Mouse (Mus musculus): ENCODE measurements around the gene Ap1b1. TPM values are rescaled to one million over a fixed set of nuclear protein-coding genes. Genes with fewer than 3 reads are reported as not detected.

The Ap1b1 gene
- total and polyA plus RNA-seq, 2 experiments from 2014 or later = 29.6 to 39.0 TPM

DNA sequence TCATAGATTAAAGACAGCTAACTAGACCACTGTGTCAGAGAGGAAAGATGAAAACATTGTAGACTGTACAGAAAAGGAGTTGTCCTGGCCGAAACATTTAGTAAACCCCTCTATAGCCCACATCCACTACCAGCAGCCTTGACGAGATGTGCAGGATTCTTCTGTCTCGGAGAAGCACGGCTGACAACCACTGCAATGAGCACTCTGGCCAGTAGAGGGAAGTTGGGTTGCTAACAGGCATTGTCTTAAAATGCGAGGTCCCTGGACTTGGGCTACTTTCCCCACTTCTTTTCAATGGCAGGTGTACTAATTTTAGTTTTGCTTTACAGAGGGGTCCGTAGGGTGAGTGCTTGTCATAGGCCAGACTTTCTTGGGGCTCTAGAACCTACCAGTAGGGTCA lies 30.9 kb downstream of the Ap1b1 start:
- Histone ChIP-seq H3K9me3 (replicated peaks; ENCODE audit: control insufficient read depth, low read length) (no peaks in the 10 kb centered on the region), H3K27me3 (ENCODE audit: control insufficient read depth, insufficient read depth, low read length) (no peaks in the 10 kb centered on the region), H3K4me2 (ENCODE audit: low read depth, low read length) (no peak overlapping the region), H3K36me3 (replicated peaks; ENCODE audit: control insufficient read depth, insufficient read depth, low read length) (peaks cover 82% of the 10 kb centered on the region), H3K4me1 (ENCODE audit: control insufficient read depth, insufficient read depth) (no peaks in the 10 kb centered on the region), H3K9ac (replicated peaks; ENCODE audit: low read depth, low read length) (no peak overlapping the region), H3K27ac (ENCODE audit: low read depth) (no peak overlapping the region), H3K4me3 (ENCODE audit: low read depth, low read length) (no peak overlapping the region)
- TF ChIP-seq CTCF (IDR thresholded peaks at IDR 0.05; ENCODE audit: low read depth) = peak; percentile 43
- TF ChIP-seq EP300 (IDR thresholded peaks at IDR 0.05; ENCODE audit: low read depth) = no peak
- ATAC-seq (ENCODE audit: insufficient read depth, low read depth) = no peak
- 52% methylated on average over 6 of the region's 6 CpGs for WGBS
- DNase-seq (ENCODE audit: low spot score) = no peak

DNA sequence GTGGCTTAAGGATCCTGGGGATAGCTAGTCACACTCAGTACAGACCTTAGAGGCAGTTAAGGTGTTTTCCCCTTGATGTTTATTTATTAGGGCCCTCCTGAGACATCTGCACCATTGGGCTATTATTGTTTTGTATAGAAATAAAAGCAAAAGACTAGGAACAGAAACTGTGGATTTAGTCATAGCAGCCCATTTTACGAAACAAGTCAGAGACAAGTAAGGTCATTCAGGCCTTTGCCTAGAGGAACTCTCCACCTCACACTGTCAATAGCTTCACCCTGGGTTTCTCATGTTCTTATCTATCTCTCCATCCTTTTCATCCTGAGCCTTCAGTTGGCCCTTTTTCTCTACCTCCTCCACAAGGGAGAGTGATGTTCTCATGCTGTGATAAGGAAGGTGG lies 38.5 kb downstream of the Ap1b1 start:
- H3K9ac ChIP-seq (replicated peaks; ENCODE audit: low read depth, low read length) = no peak overlapping the region
- ATAC-seq (ENCODE audit: insufficient read depth, low read depth) = no peak
- no peak overlapping the region for H3K27ac ChIP-seq (ENCODE audit: low read depth)
- H3K27me3 ChIP-seq (ENCODE audit: control insufficient read depth, insufficient read depth, low read length) = no peaks in the 10 kb centered on the region
- peaks cover 79% of the 10 kb centered on the region for H3K36me3 ChIP-seq (replicated peaks; ENCODE audit: control insufficient read depth, insufficient read depth, low read length)
- TF ChIP-seq EP300 (IDR thresholded peaks at IDR 0.05; ENCODE audit: low read depth) (no peak), CTCF (IDR thresholded peaks at IDR 0.05; ENCODE audit: low read depth) (no peak)
- DNase-seq (ENCODE audit: low spot score) = no peak
- H3K4me1 ChIP-seq (ENCODE audit: control insufficient read depth, insufficient read depth) = no peaks in the 10 kb centered on the region
- H3K4me2 ChIP-seq (ENCODE audit: low read depth, low read length) = no peak overlapping the region
- H3K9me3 ChIP-seq (replicated peaks; ENCODE audit: control insufficient read depth, low read length) = no peaks in the 10 kb centered on the region
- H3K4me3 ChIP-seq (ENCODE audit: low read depth, low read length) = no peak overlapping the region
- WGBS = 93% methylated on average over 1 of the region's 1 CpGs

DNA sequence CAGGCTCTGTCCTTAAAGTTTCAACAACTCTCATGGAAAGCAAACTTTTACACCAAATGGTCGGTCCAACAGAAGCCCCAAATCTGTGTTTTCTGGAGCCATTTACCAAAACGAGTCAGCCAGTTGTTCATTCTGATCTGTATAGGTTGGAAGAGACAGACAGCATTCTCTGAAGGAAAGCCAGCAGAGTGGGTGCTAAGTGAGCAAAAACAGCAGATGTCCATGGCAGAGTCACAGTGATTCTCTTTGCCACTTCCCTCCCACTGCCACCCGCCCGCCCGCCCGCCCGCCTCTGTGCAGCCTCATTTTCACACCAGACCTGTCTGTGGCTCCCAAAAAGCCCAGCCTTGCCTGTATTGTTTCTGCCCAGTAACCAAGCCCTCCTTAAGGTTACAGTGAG lies 41.6 kb downstream of the Ap1b1 start:
- H3K36me3 ChIP-seq (replicated peaks; ENCODE audit: control insufficient read depth, insufficient read depth, low read length) = peaks cover 78% of the 10 kb centered on the region
- 95% methylated on average over 7 of the region's 7 CpGs for WGBS
- H3K4me2 ChIP-seq (ENCODE audit: low read depth, low read length) = no peak overlapping the region
- no peaks in the 10 kb centered on the region for H3K27me3 ChIP-seq (ENCODE audit: control insufficient read depth, insufficient read depth, low read length)
- ATAC-seq (ENCODE audit: insufficient read depth, low read depth) (no peak), DNase-seq (ENCODE audit: low spot score) (no peak)
- no peaks in the 10 kb centered on the region for H3K9me3 ChIP-seq (replicated peaks; ENCODE audit: control insufficient read depth, low read length)
- H3K4me1 ChIP-seq (ENCODE audit: control insufficient read depth, insufficient read depth) = peaks cover 6% of the 10 kb centered on the region
- H3K27ac ChIP-seq (ENCODE audit: low read depth) = no peak overlapping the region
- H3K4me3 ChIP-seq (ENCODE audit: low read depth, low read length) = no peak overlapping the region
- no peak for TF ChIP-seq CTCF (IDR thresholded peaks at IDR 0.05; ENCODE audit: low read depth)
- no peak for TF ChIP-seq EP300 (IDR thresholded peaks at IDR 0.05; ENCODE audit: low read depth)
- no peak overlapping the region for H3K9ac ChIP-seq (replicated peaks; ENCODE audit: low read depth, low read length)

DNA sequence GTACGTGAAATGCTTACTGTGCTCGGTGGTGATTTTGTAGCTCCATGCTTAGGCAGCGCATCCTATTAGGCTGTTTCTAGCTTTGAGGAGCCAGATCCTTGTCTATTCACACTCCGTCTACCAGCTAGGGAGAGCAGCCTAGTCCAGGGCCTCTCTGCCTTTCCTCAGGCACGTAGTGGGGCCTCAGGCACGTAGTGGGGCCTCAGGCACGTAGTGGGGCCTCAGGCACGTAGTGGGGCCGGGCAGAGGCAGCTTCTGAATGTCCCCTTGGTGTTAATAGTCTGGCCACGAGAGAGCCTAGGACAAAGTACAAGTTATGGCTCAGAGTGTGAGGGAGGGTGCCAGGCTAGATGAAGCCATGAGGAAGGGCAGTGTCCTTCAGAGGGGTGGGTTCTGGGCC lies 46.1 kb downstream of the Ap1b1 start:
- H3K9me3 ChIP-seq (replicated peaks; ENCODE audit: control insufficient read depth, low read length) = no peaks in the 10 kb centered on the region
- no peak for DNase-seq (ENCODE audit: low spot score)
- H3K4me1 ChIP-seq (ENCODE audit: control insufficient read depth, insufficient read depth) = peaks cover 13% of the 10 kb centered on the region
- H3K27ac ChIP-seq (ENCODE audit: low read depth) = no peak overlapping the region; the same call in 1 of the 2 replicates
- H3K36me3 ChIP-seq (replicated peaks; ENCODE audit: control insufficient read depth, insufficient read depth, low read length) = peaks cover 74% of the 10 kb centered on the region
- no peaks in the 10 kb centered on the region for H3K27me3 ChIP-seq (ENCODE audit: control insufficient read depth, insufficient read depth, low read length)
- no peak for ATAC-seq (ENCODE audit: insufficient read depth, low read depth)
- no peak overlapping the region for H3K9ac ChIP-seq (replicated peaks; ENCODE audit: low read depth, low read length)
- WGBS = 89% methylated on average over 10 of the region's 10 CpGs
- TF ChIP-seq EP300 (IDR thresholded peaks at IDR 0.05; ENCODE audit: low read depth) (no peak), CTCF (IDR thresholded peaks at IDR 0.05; ENCODE audit: low read depth) (no peak)
- H3K4me3 ChIP-seq (ENCODE audit: low read depth, low read length) = no peak overlapping the region
- no peak overlapping the region for H3K4me2 ChIP-seq (ENCODE audit: low read depth, low read length)

DNA sequence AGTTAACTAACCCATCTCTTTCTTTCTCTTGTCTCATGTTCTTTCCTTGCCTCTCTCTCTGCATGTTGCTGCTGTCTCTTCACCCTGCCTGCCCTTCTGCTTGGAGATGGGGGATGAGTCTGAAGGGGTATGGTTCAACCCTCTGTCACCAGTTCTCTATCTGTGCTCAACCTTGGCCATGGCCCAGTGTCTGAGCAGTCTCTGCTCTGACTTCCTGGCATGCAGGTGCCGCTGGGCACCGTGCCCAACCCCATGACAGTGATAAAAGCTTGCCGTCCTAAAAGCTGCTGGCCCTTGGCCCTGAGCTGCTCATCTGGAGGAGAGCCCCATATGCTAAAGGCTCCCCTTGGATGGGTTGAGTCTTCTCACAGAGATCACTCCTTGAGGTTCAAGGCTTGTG lies 46.5 kb downstream of the Ap1b1 start:
- Histone ChIP-seq H3K9ac (replicated peaks; ENCODE audit: low read depth, low read length) (no peak overlapping the region), H3K9me3 (replicated peaks; ENCODE audit: control insufficient read depth, low read length) (no peaks in the 10 kb centered on the region), H3K4me3 (ENCODE audit: low read depth, low read length) (no peak overlapping the region), H3K27ac (ENCODE audit: low read depth) (no peak overlapping the region; the same call in 1 of the 2 replicates), H3K4me1 (ENCODE audit: control insufficient read depth, insufficient read depth) (peaks cover 13% of the 10 kb centered on the region), H3K27me3 (ENCODE audit: control insufficient read depth, insufficient read depth, low read length) (no peaks in the 10 kb centered on the region), H3K4me2 (ENCODE audit: low read depth, low read length) (no peak overlapping the region), H3K36me3 (replicated peaks; ENCODE audit: control insufficient read depth, insufficient read depth, low read length) (peaks cover 70% of the 10 kb centered on the region)
- ATAC-seq (ENCODE audit: insufficient read depth, low read depth) = peak; percentile 81
- TF ChIP-seq EP300 (IDR thresholded peaks at IDR 0.05; ENCODE audit: low read depth) (no peak), CTCF (IDR thresholded peaks at IDR 0.05; ENCODE audit: low read depth) (no peak)
- peak; percentile 35 for DNase-seq (ENCODE audit: low spot score)
- 35% methylated on average over 3 of the region's 3 CpGs for WGBS

DNA sequence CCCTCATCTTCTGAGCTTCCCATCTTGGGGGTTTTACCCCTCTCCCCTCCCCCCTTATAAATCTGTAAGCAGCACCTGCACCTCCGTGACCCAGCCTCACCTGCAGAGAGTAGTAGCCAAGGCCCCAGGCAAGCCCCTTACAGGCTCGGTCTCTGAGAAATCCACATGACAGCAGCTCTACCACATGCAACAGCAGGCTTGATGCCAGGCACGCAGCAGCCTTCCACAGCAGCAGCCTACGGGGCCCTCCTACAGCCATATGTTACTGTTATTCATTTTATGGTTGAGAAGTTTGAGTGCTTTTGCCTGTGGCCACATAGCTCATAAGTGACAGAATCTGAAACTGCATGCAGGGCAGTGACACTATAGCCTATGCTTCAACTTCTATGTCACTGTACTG lies 48.8 kb downstream of the Ap1b1 start:
- Histone ChIP-seq H3K9me3 (replicated peaks; ENCODE audit: control insufficient read depth, low read length) (no peaks in the 10 kb centered on the region), H3K9ac (replicated peaks; ENCODE audit: low read depth, low read length) (no peak overlapping the region), H3K4me3 (ENCODE audit: low read depth, low read length) (no peak overlapping the region), H3K36me3 (replicated peaks; ENCODE audit: control insufficient read depth, insufficient read depth, low read length) (peaks cover 70% of the 10 kb centered on the region), H3K27ac (ENCODE audit: low read depth) (no peak overlapping the region), H3K4me2 (ENCODE audit: low read depth, low read length) (no peak overlapping the region), H3K4me1 (ENCODE audit: control insufficient read depth, insufficient read depth) (peaks cover 13% of the 10 kb centered on the region), H3K27me3 (ENCODE audit: control insufficient read depth, insufficient read depth, low read length) (no peaks in the 10 kb centered on the region)
- ATAC-seq (ENCODE audit: insufficient read depth, low read depth) = no peak
- no peak for DNase-seq (ENCODE audit: low spot score)
- WGBS = 90% methylated on average over 4 of the region's 4 CpGs
- TF ChIP-seq CTCF (IDR thresholded peaks at IDR 0.05; ENCODE audit: low read depth) = no peak
- TF ChIP-seq EP300 (IDR thresholded peaks at IDR 0.05; ENCODE audit: low read depth) = no peak
